Mouse (Mus musculus) embryonic facial prominence, embryonic 10.5 days (tissue): ENCODE data around the gene Ticam1. TPM values are rescaled to one million over a fixed set of nuclear protein-coding genes. Genes with fewer than 3 reads are reported as not detected.

ENCODE experiments used
- DNase-seq: peaks from one replicate; pipeline ENCODE4 v3.0.0-alpha.2; 2017; ENCODE audit warnings: low spot score
- H3K27ac ChIP-seq: fragments of 300-500 bp; sonication (generic); replicated peaks from 2 replicates; pipeline ENCODE4 v1.5.1; 2016; ENCODE audit warnings: mild to moderate bottlenecking
- H3K27me3 ChIP-seq: fragments of 300-500 bp; sonication (generic); replicated peaks from 2 replicates; pipeline ENCODE4 v1.6.1; 2016; ENCODE audit warnings: low read depth, mild to moderate bottlenecking; ENCODE audit not compliant: poor library complexity, severe bottlenecking
- H3K36me3 ChIP-seq: fragments of 300-500 bp; sonication (generic); replicated peaks from 2 replicates; pipeline ENCODE4 v1.6.1; 2016; ENCODE audit warnings: mild to moderate bottlenecking, moderate library complexity
- H3K4me1 ChIP-seq: fragments of 300-500 bp; sonication (generic); 2 replicates; pipeline ENCODE4 v1.6.1; 2016
- H3K4me3 ChIP-seq: fragments of 300-500 bp; sonication (generic); 2 replicates; pipeline ENCODE4 v1.5.1; 2016; ENCODE audit warnings: mild to moderate bottlenecking, moderate library complexity
- H3K9me3 ChIP-seq: fragments of 300-500 bp; sonication (generic); 2 replicates; pipeline ENCODE4 v1.6.1; 2016; ENCODE audit warnings: mild to moderate bottlenecking
- WGBS: fragments of 180-500 bp; shearing (Covaris S2); methylation state at CpG from one replicate; pipeline ENCODE4 v1.1.7; 2016; 5-methylcytosine and 5-hydroxymethylcytosine counted together
- microRNA counts: library from miRNA; unstranded; fragments of <30 nt; microRNA quantifications from one replicate; lab custom pipeline; 2017
- microRNA-seq: library from miRNA; unstranded; fragments of <30 nt; microRNA quantifications from one replicate; pipeline ENCODE4, GENCODE M21; 2017
- polyA plus RNA-seq: library from polyadenylated mRNA; unstranded; fragments of >200 nt; fragmentation: Nextera tagmentation; extraction: Ambion mirVana; gene quantifications from 2 replicates; pipeline ENCODE4 v1.2.1, GENCODE M21; 2016

Gene Ticam1
- polyA plus RNA-seq, 1 experiment from 2014 or later: 3.7 TPM

DNA sequence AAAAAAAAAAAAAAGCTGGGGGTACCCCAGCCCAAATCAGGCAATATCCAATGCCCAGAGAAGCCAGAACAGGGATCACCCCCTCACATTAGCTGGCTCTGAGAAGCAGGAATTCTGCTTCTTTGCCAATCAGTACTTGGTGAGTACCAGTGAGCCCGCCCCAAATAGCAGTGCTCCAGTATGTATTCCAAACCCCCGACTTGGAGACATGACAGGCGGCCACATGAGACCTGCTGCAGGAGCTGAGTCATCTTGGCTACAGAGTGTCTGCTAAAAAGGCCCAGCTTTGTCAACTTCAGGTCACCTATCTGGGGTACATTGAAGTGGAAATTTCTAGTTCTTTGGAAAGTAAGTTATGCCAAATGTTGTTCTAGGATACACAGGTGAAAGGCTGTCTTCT, 50.0 kb downstream of the Ticam1 start:
- H3K4me3 ChIP-seq: no peak overlapping the region
- H3K36me3 ChIP-seq: no peaks in the 10 kb centered on the region

DNA sequence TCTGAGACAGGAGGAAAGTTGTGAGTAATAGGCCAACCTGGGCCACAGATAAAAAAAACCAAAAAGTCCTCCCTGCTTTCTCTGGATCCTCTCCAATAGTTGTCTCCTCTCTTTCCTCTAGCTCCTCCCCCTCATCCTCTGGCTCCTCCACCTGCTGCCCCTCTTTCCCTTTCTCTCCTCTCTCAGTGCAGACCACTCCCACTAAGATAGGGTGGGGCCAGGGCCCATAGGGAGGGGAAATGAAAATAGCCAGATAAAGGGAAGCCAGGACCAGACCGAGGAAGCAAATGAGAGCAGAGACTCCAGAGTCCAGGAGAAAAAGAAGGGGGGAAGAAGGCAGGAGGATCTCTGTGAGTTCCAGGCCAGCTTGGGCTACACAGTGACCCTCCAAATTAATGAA, 51.7 kb downstream of the Ticam1 start:
- H3K9me3 ChIP-seq: no peaks in the 10 kb centered on the region
- DNase-seq: no peak
- 57% methylated on average over 1 of the region's 1 CpGs for WGBS

More for the DNA sequence above, 50.0 kb downstream of the Ticam1 start:
- Histone ChIP-seq H3K27me3 (no peaks in the 10 kb centered on the region; the same call in 1 of the 2 replicates), H3K9me3 (no peaks in the 10 kb centered on the region), H3K27ac (no peak overlapping the region), H3K4me1 (no peaks in the 10 kb centered on the region)
- WGBS: 74% methylated on average over 3 of the region's 3 CpGs
- no peak for DNase-seq

DNA sequence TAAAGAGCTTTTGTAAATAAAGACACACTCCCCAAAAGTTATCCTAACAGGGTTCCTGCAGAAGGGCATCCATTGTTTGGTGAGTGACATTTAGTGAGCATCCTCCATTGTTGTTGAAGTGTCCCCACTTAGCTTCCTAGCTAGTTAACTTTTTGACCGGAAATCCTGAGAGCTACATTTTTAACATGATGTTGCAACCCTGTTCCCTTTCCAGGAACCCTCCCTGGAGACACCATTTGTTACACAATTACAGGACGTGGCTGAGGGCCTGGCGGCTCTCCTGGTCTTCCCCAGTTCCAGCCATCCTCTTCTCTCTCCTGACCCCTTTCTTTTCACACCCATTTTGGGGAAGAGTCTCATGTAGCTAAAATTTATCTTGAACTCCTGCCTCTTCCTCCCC, 56.8 kb downstream of the Ticam1 start:
- Histone ChIP-seq H3K27me3 (no peaks in the 10 kb centered on the region), H3K27ac (no peak overlapping the region), H3K4me3 (peak overlapping the region; percentile 86), H3K36me3 (peaks cover 13% of the 10 kb centered on the region), H3K9me3 (no peaks in the 10 kb centered on the region), H3K4me1 (peaks cover 42% of the 10 kb centered on the region)
- WGBS: 63% methylated on average over 3 of the region's 3 CpGs
- no peak for DNase-seq

More for the DNA sequence above, 51.7 kb downstream of the Ticam1 start:
- Histone ChIP-seq H3K4me1 (peaks cover 6% of the 10 kb centered on the region), H3K36me3 (no peaks in the 10 kb centered on the region), H3K4me3 (no peak overlapping the region), H3K27ac (no peak overlapping the region), H3K27me3 (no peaks in the 10 kb centered on the region; the same call in 1 of the 2 replicates)

MicroRNA genes within 50 kb of the gene (microRNA counts, 519-probe panel; counts per million panel counts)
- 188 counts per million, percentile 57 among the panel's probes with 10 or more counts for microRNA mmu-miR-7b (lab: Ali Mortazavi, UCI)

Small RNAs within 50 kb of the gene (microRNA-seq; reads per million reads assigned to microRNA genes)
- 66.8 reads per million, percentile 45 among the genes with 10 or more reads in this experiment for gene Mir7b

Other genes with a start within 250 kb of the Ticam1 start
- 170 and 173 TPM in 2 replicates for gene Sh3gl1, start 240.2 kb downstream of the Ticam1 start, polyA plus RNA-seq
- 50.7 and 52.3 TPM in 2 replicates for gene Chaf1a, start 236.3 kb downstream of the Ticam1 start, polyA plus RNA-seq
- 35.0 and 36.8 TPM in 2 replicates for gene Ubxn6, start 201.8 kb downstream of the Ticam1 start, polyA plus RNA-seq
- gene Hdgfl2, start 197.2 kb downstream of the Ticam1 start, polyA plus RNA-seq: 195 and 197 TPM in 2 replicates
- gene Plin4, start 167.0 kb downstream of the Ticam1 start, polyA plus RNA-seq: 0.05 TPM in 2 replicates
- gene Plin5, start 159.2 kb downstream of the Ticam1 start, polyA plus RNA-seq: 0.47 and 0.48 TPM in 2 replicates
- gene Lrg1, start 154.8 kb downstream of the Ticam1 start, polyA plus RNA-seq: 0.10 TPM in 1 of 2 replicates, not detected in the other
- gene Sema6b, start 136.4 kb downstream of the Ticam1 start, polyA plus RNA-seq: 1.0 and 1.1 TPM in 2 replicates
- 10.3 and 11.7 TPM in 2 replicates for gene Tnfaip8l1, start 114.3 kb downstream of the Ticam1 start, polyA plus RNA-seq
- 71.0 and 71.3 TPM in 2 replicates for gene Mydgf, start 92.9 kb downstream of the Ticam1 start, polyA plus RNA-seq
- 48.3 and 50.2 TPM in 2 replicates for gene Dpp9, start 57.9 kb downstream of the Ticam1 start, polyA plus RNA-seq
- gene Fem1a, start 20.0 kb downstream of the Ticam1 start, polyA plus RNA-seq: 12.5 and 13.2 TPM in 2 replicates
- gene Plin3, start 16.1 kb upstream of the Ticam1 start, polyA plus RNA-seq: 67.7 and 72.2 TPM in 2 replicates
- gene Arrdc5, start 23.5 kb upstream of the Ticam1 start, polyA plus RNA-seq: not detected in 2 replicates
- gene Uhrf1, start 26.5 kb upstream of the Ticam1 start, polyA plus RNA-seq: 279 and 301 TPM in 2 replicates
- 46.2 and 46.8 TPM in 2 replicates for gene Kdm4b, start 49.3 kb upstream of the Ticam1 start, polyA plus RNA-seq
- gene Ptprs, start 199.7 kb upstream of the Ticam1 start, polyA plus RNA-seq: 85.0 and 86.4 TPM in 2 replicates
- not detected in 2 replicates for gene Znrf4, start 235.6 kb upstream of the Ticam1 start, polyA plus RNA-seq